Mouse (Mus musculus): ENCODE data around the gene Arl6ip5. TPM values are rescaled to one million over a fixed set of nuclear protein-coding genes. Genes with fewer than 3 reads are reported as not detected.

Arl6ip5 gene
- polyA plus RNA-seq, 1 experiment from 2014 or later = 66.1 TPM

DNA sequence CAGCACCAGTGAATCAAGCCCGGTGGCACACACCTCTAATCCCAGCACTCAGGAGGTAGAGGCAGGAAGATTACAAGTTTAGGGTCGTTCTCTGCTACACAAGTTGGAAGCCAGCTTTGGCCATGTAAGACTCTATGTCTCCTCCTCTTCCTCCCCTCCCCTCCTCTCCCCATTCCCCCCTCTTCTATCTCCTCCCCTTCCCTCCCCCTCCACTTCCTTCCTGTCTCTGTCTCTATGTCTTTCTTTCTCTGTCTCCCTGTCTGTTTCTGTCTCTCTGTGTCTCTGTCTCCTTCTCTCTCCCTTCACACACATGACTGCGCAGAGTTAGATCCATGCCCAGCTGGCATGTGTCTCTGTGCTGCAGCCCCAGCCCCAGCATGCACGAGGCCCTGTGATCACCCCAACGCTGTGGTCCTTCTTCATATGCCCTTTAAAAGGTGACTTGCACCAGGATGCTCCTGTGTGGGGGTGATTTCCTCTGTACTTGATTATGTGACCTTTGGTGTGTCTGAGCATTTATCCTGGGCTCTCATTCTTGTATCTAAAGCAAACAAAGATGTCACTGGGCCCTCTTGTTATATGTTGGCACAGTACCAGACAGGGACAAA is 66.5 kb downstream of the Arl6ip5 start:
- Histone ChIP-seq H3K4me3 (no peak overlapping the region), H3K4me1 (peaks cover 14% of the 10 kb centered on the region), H3K27me3 (peaks cover 31% of the 10 kb centered on the region), H3K9me3 (no peaks in the 10 kb centered on the region), H3K36me3 (no peaks in the 10 kb centered on the region), H3K9ac (replicated peaks) (no peak overlapping the region), H3K27ac (replicated peaks) (no peak overlapping the region), H3K4me2 (replicated peaks) (no peak overlapping the region)
- WGBS = 67% methylated on average over 5 of the region's 5 CpGs
- no peak for ATAC-seq (ENCODE audit: low FRiP score, low read depth)

DNA sequence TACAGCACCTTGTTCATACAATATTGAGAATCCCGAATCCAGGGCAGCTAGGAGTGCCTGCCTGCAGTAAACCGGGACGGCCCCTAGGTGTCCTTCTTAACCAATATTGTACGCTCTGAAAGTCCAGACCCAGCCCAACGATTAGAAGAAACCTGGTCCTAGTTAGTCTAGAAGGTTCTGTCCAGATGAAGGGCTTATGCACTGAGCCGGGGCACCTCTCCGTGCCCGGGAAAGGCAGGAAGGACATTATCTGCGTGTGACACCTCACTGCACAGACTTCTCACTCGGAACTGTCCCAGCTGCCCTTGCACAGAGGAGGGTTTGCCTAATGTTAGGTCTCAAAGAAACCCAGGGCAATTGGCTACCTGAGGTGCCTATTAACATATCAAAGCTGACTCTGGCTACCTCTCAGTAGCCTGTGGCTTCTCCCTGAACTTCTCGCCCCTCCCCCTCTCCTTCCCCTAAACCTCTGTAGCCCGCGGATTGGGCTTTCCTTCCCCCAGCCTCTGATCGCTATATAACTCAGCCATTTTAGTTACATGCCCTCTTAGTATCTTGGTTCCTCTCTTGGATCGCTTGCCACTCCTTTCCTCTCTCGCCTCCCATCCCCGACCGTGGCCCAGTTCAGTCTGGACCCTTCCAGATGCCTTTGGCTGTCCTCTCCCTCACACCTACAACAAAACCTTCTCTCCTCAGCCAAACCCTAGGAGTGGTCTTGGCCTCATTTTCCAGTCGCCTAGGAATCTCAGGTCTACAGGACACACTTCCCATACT is 67.7 kb downstream of the Arl6ip5 start:
- ATAC-seq (ENCODE audit: low FRiP score, low read depth) = peak; percentile 63
- Histone ChIP-seq H3K27ac (replicated peaks) (no peak overlapping the region), H3K4me1 (peaks cover 14% of the 10 kb centered on the region), H3K4me3 (no peak overlapping the region), H3K36me3 (no peaks in the 10 kb centered on the region), H3K9ac (replicated peaks) (no peak overlapping the region), H3K27me3 (peaks cover 31% of the 10 kb centered on the region), H3K9me3 (no peaks in the 10 kb centered on the region), H3K4me2 (replicated peaks) (peak overlapping the region; percentile 45)
- WGBS = 2% methylated on average over 19 of the region's 19 CpGs

DNA sequence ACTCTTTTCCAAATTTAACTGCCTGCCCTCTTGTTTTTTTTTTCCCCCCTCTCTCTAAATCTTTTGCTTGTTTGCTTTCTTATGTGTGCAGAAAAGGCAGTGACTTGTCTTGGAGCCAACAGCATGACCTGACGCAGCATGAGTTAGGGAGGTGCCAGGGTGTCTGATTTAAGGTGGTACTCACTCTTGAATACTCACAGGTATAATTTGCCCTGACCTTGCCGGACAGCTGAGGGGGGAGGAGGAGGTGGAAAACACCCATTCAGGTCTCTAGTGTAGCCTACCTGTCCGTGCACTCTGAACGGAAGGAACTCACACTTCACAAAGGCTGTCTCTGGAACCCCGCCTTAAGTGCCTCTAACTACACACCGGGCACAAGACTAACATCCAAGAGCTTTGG is 68.4 kb downstream of the Arl6ip5 start:
- no peak overlapping the region for H3K4me3 ChIP-seq
- H3K27me3 ChIP-seq = peaks cover 31% of the 10 kb centered on the region
- WGBS = 31% methylated on average over 6 of the region's 6 CpGs
- no peak for ATAC-seq (ENCODE audit: low FRiP score, low read depth)
- no peaks in the 10 kb centered on the region for H3K36me3 ChIP-seq
- no peaks in the 10 kb centered on the region for H3K9me3 ChIP-seq
- peaks cover 14% of the 10 kb centered on the region for H3K4me1 ChIP-seq
- no peak overlapping the region for H3K27ac ChIP-seq (replicated peaks)
- no peak overlapping the region for H3K9ac ChIP-seq (replicated peaks)
- H3K4me2 ChIP-seq (replicated peaks) = no peak overlapping the region

Other genes with a start within 250 kb of the Arl6ip5 start
- 6.0 and 8.7 TPM in 2 replicates for gene Fam19a4, start 150.3 kb upstream of the Arl6ip5 start, polyA plus RNA-seq (2016; fragmentation: Nextera tagmentation; extraction: Ambion mirVana)
- gene Eogt, start 61.5 kb upstream of the Arl6ip5 start, polyA plus RNA-seq (2016; fragmentation: Nextera tagmentation; extraction: Ambion mirVana) = 9.6 and 10.7 TPM in 2 replicates
- gene Tmf1, start 31.6 kb upstream of the Arl6ip5 start, polyA plus RNA-seq (2016; fragmentation: Nextera tagmentation; extraction: Ambion mirVana) = 34.3 and 35.8 TPM in 2 replicates
- gene Uba3, start 5.0 kb upstream of the Arl6ip5 start, polyA plus RNA-seq (2016; fragmentation: Nextera tagmentation; extraction: Ambion mirVana) = 91.8 and 92.1 TPM in 2 replicates
- not detected in 2 replicates for gene Lmod3, start 42.1 kb downstream of the Arl6ip5 start, polyA plus RNA-seq (2016; fragmentation: Nextera tagmentation; extraction: Ambion mirVana)